Mouse (Mus musculus) limb, embryonic 10.5 days (tissue): ENCODE measurements at regions not wholly inside any gene's neighbourhood (a gene's known extent, or its start where the extent isn't known, plus 50 kb on each side); places are given as distances from the start of the nearest gene placed in this dataset.

Experiments used
- DNase-seq: peaks from one replicate; pipeline ENCODE4 v3.0.0-alpha.2; 2017; ENCODE audit warnings: low spot score
- H3K27ac ChIP-seq: fragments of 300-500 bp; sonication (generic); 2 replicates; pipeline ENCODE4 v1.5.1; 2016; ENCODE audit warnings: mild to moderate bottlenecking
- H3K27me3 ChIP-seq: fragments of 300-500 bp; sonication (generic); 2 replicates; pipeline ENCODE4 v1.6.1; 2016; ENCODE audit warnings: low read depth, mild to moderate bottlenecking; ENCODE audit not compliant: poor library complexity, severe bottlenecking
- H3K36me3 ChIP-seq: fragments of 300-500 bp; sonication (generic); 2 replicates; pipeline ENCODE4 v1.6.1; 2016; ENCODE audit warnings: mild to moderate bottlenecking, moderate library complexity
- H3K4me1 ChIP-seq: fragments of 300-500 bp; sonication (generic); 2 replicates; pipeline ENCODE4 v1.6.1; 2016
- H3K4me3 ChIP-seq: fragments of 300-500 bp; sonication (generic); 2 replicates; pipeline ENCODE4 v1.5.1; 2016; ENCODE audit warnings: mild to moderate bottlenecking, moderate library complexity
- H3K9me3 ChIP-seq: fragments of 300-500 bp; sonication (generic); replicated peaks from 2 replicates; pipeline ENCODE4 v1.6.1; 2016; ENCODE audit warnings: mild to moderate bottlenecking
- WGBS: fragments of 180-500 bp; shearing (Covaris S2); methylation state at CpG from one replicate; pipeline ENCODE4 v1.1.7; 2016; 5-methylcytosine and 5-hydroxymethylcytosine counted together

GRCm38 (mm10) chr17:85768341-85768740 is 80.3 kb upstream of the Six2 start:
- 87% methylated on average over 10 of the region's 10 CpGs for WGBS

GRCm38 (mm10) chr17:85767201-85767862 is 79.3 kb upstream of the Six2 start:
- no peaks in the 10 kb centered on the region for H3K9me3 ChIP-seq
- 0 out of 2 replicates have a peak overlapping the region, but pooled peaks have one; percentile 33 for H3K27ac ChIP-seq
- no peaks in the 10 kb centered on the region for H3K36me3 ChIP-seq
- DNase-seq: no peak
- no peak overlapping the region for H3K4me3 ChIP-seq
- 71% methylated on average over 15 of the region's 15 CpGs for WGBS
- H3K4me1 ChIP-seq: peaks cover 16% of the 10 kb centered on the region
- H3K27me3 ChIP-seq: peaks cover 18% of the 10 kb centered on the region; the same call in 1 of the 2 replicates

More at GRCm38 (mm10) chr17:85768341-85768740, 80.3 kb upstream of the Six2 start:
- H3K27ac ChIP-seq: no peak overlapping the region
- H3K9me3 ChIP-seq: no peaks in the 10 kb centered on the region
- no peaks in the 10 kb centered on the region for H3K36me3 ChIP-seq
- peaks cover 19% of the 10 kb centered on the region for H3K27me3 ChIP-seq
- H3K4me3 ChIP-seq: no peak overlapping the region
- DNase-seq: no peak
- H3K4me1 ChIP-seq: peaks cover 16% of the 10 kb centered on the region

- no peak for DNase-seq
- H3K4me3 ChIP-seq: no peak overlapping the region
- H3K4me1 ChIP-seq: peaks cover 16% of the 10 kb centered on the region
- 0 out of 2 replicates have a peak overlapping the region, but pooled peaks have one; percentile 33 for H3K27ac ChIP-seq
- no peaks in the 10 kb centered on the region for H3K9me3 ChIP-seq
- H3K36me3 ChIP-seq: no peaks in the 10 kb centered on the region
- H3K27me3 ChIP-seq: peaks cover 12% of the 10 kb centered on the region; the same call in 1 of the 2 replicates
- 6% methylated on average over 5 of the region's 5 CpGs for WGBS
These were observed 78.5 kb upstream of the Six2 start for GRCm38 (mm10) chr17:85766556-85766955.

GRCm38 (mm10) chr17:85758581-85759098 is 70.6 kb upstream of the Six2 start:
- Histone ChIP-seq H3K4me3 (no peak overlapping the region), H3K4me1 (peaks cover 6% of the 10 kb centered on the region; the same call in 1 of the 2 replicates), H3K27ac (no peak overlapping the region), H3K27me3 (peaks cover 13% of the 10 kb centered on the region), H3K9me3 (no peaks in the 10 kb centered on the region), H3K36me3 (no peaks in the 10 kb centered on the region)
- WGBS: 62% methylated on average over 9 of the region's 9 CpGs
- no peak for DNase-seq

DNA sequence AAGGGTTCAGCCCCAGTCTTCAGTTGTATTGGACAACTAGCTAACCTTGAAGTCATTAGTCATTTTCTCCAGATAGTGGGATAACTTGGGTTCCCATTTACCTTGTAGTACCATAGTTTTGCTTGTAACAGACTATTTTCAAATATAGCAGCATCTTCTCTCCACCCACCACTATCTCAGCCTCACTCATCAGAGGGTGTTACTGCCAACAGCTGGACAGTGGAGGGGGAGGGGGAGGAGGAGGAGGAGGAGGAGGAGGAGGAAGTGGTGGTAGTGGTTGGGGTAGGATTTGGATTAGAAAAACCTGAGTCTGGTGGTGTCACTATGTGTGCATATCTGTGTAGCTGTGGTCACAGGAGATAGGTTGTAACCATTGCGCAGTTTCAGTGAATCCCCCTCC is 69.6 kb upstream of the Six2 start:
- Histone ChIP-seq H3K27me3 (peaks cover 17% of the 10 kb centered on the region), H3K36me3 (no peaks in the 10 kb centered on the region), H3K27ac (no peak overlapping the region), H3K9me3 (no peaks in the 10 kb centered on the region), H3K4me3 (no peak overlapping the region), H3K4me1 (peaks cover 6% of the 10 kb centered on the region; the same call in 1 of the 2 replicates)
- DNase-seq: no peak
- 94% methylated on average over 1 of the region's 1 CpGs for whole genome bisulfite sequencing

GRCm38 (mm10) chr17:85755557-85755956 is 67.5 kb upstream of the Six2 start:
- WGBS: 73% methylated on average over 2 of the region's 2 CpGs
- Histone ChIP-seq H3K4me1 (peaks cover 6% of the 10 kb centered on the region; the same call in 1 of the 2 replicates), H3K9me3 (no peaks in the 10 kb centered on the region), H3K27me3 (peaks cover 28% of the 10 kb centered on the region), H3K4me3 (no peak overlapping the region), H3K27ac (no peak overlapping the region), H3K36me3 (no peaks in the 10 kb centered on the region)
- DNase-seq: no peak

DNA sequence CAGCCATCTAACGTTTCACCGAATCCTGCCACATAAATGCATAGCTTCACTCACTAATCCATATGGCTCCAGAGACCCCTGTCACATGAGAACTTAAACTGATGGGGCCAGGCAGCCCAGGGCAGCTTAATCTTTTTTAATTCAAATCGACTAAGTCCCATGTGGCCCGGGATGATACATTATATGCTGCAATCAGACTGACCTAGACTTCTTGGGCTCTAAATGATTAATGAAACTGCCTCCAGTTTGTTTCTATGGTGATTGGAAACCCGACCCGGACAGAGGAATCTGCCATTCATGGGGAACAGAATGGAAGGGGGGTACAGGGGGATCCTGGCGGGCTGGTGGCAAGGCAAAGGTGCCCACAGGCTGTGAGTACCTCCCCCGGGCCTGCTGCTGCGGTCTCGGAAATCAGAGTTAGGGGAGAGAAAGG is 60.6 kb upstream of the Six2 start:
- peak; percentile 54 for DNase-seq
- Histone ChIP-seq H3K4me3 (0 out of 2 replicates have a peak overlapping the region, but pooled peaks have one; percentile 9), H3K4me1 (peaks cover 22% of the 10 kb centered on the region), H3K36me3 (no peaks in the 10 kb centered on the region), H3K27me3 (peaks cover 60% of the 10 kb centered on the region), H3K27ac (peak overlapping the region; percentile 46), H3K9me3 (no peaks in the 10 kb centered on the region)
- 17% methylated on average over 10 of the region's 10 CpGs for WGBS

- 25% methylated on average over 16 of the region's 16 CpGs for WGBS
- H3K27me3 ChIP-seq: peaks cover 59% of the 10 kb centered on the region
- no peak for DNase-seq
- no peaks in the 10 kb centered on the region for H3K36me3 ChIP-seq
- peaks cover 22% of the 10 kb centered on the region for H3K4me1 ChIP-seq
- H3K9me3 ChIP-seq: no peaks in the 10 kb centered on the region
- no peak overlapping the region for H3K27ac ChIP-seq
- H3K4me3 ChIP-seq: no peak overlapping the region
These were observed 60.0 kb upstream of the Six2 start for GRCm38 (mm10) chr17:85747976-85748648.
